Mouse (Mus musculus) hindbrain, embryonic 16.5 days (tissue): Measurements from ENCODE around the gene Col20a1. TPM values are rescaled to one million over a fixed set of nuclear protein-coding genes. Genes with fewer than 3 reads are reported as not detected.

Source experiments
- polyA plus RNA-seq: library from polyadenylated mRNA; unstranded; fragments of >200 nt; fragmentation: Nextera tagmentation; extraction: Ambion mirVana; gene quantifications from 2 replicates; pipeline ENCODE4 v1.2.1, GENCODE M21; 2015

Gene Col20a1
- polyA plus RNA-seq, 1 experiment from 2014 or later: 0.04 TPM

Other genes starting within 250 kb of the Col20a1 start
- 0.36 and 0.69 TPM in 2 replicates for gene Bhlhe23, start 209.6 kb upstream of the Col20a1 start, polyA plus RNA-seq
- gene Ythdf1, start 65.6 kb upstream of the Col20a1 start, polyA plus RNA-seq: 12.0 and 33.7 TPM in 2 replicates
- gene Birc7, start 57.5 kb upstream of the Col20a1 start, polyA plus RNA-seq: 0.13 and 0.26 TPM in 2 replicates
- 106 and 107 TPM in 2 replicates for gene Nkain4, start 31.8 kb upstream of the Col20a1 start, polyA plus RNA-seq
- 121 and 123 TPM in 2 replicates for gene Arfgap1, start 19.3 kb upstream of the Col20a1 start, polyA plus RNA-seq
- gene Chrna4, start 57.0 kb downstream of the Col20a1 start, polyA plus RNA-seq: 40.4 and 43.8 TPM in 2 replicates
- gene Kcnq2, start 148.8 kb downstream of the Col20a1 start, polyA plus RNA-seq: 41.4 and 47.3 TPM in 2 replicates
- 5.4 and 9.7 TPM in 2 replicates for gene Eef1a2, start 170.5 kb downstream of the Col20a1 start, polyA plus RNA-seq
- 380 and 389 TPM in 2 replicates for gene Ppdpf, start 200.7 kb downstream of the Col20a1 start, polyA plus RNA-seq
- not detected in 2 replicates for gene Ptk6, start 216.3 kb downstream of the Col20a1 start, polyA plus RNA-seq
- 0.21 and 0.35 TPM in 2 replicates for gene Srms, start 226.7 kb downstream of the Col20a1 start, polyA plus RNA-seq
- 0.26 TPM in 2 replicates for gene Fndc11, start 233.5 kb downstream of the Col20a1 start, polyA plus RNA-seq